Mouse (Mus musculus): ENCODE results near the gene Hacl1. TPM values are rescaled to one million over a fixed set of nuclear protein-coding genes. Genes with fewer than 3 reads are reported as not detected.

Hacl1 gene
- polyA plus RNA-seq, 1 experiment, result 20.9 TPM

DNA sequence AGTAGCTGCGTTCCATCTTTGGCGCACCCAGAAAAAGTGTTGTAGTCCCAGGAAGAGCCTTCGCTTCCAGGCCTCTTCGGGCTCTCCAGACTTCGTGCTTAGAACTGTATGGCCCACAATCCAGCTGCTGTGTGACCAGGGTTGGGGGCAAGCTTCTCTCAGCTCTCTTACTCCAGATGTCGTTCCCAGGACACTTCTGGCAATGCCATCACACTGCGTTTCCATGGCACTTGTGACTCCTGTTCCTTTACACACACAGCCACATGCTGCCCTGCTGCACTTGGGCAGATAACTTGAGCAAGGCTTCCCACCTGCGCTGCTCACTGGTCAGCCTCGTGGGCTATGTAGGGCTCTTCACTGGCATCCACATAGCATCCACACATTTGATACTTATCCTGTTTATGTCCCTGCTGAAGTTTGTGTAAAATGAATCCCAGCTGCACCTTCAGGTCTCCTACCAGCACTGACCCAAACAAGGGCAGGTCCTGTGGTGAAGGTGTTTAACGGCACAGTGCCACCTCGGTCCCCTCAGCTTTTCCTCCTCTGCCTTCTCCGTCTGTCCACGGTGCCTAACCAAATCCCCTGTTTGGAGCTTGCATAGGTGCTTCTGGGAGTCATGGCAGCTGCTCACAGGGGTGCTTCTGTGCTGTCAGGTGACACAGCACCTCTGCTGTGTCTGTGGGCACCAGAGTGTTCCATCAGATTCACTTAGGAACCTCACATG, 22.5 kb upstream of the Hacl1 start:
- no peaks in the 10 kb centered on the region for H3K9me3 ChIP-seq (replicated peaks; ENCODE audit: control insufficient read depth, insufficient read depth, low read length, poor library complexity, severe bottlenecking)
- no peaks in the 10 kb centered on the region for H3K4me1 ChIP-seq (ENCODE audit: control insufficient read depth, insufficient read depth, low read length)
- H3K9ac ChIP-seq (ENCODE audit: low read depth, poor library complexity, severe bottlenecking), result no peak overlapping the region
- TF ChIP-seq POLR2A (IDR thresholded peaks at IDR 0.05; ENCODE audit: insufficient read depth, low read length) (no peak), CTCF (IDR thresholded peaks at IDR 0.05; ENCODE audit: low read depth, low read length) (no peak), EP300 (IDR thresholded peaks at IDR 0.05; ENCODE audit: insufficient read depth, low read depth, low read length) (no peak)
- no peak overlapping the region for H3K4me3 ChIP-seq (ENCODE audit: low read depth, low read length)
- no peak overlapping the region for H3K27ac ChIP-seq (ENCODE audit: insufficient read depth, low read length)
- H3K27me3 ChIP-seq (ENCODE audit: control insufficient read depth, insufficient read depth, low read length, poor library complexity, severe bottlenecking), result no peaks in the 10 kb centered on the region
- no peaks in the 10 kb centered on the region for H3K36me3 ChIP-seq (ENCODE audit: control insufficient read depth, insufficient read depth, low read length, poor library complexity, severe bottlenecking)

DNA sequence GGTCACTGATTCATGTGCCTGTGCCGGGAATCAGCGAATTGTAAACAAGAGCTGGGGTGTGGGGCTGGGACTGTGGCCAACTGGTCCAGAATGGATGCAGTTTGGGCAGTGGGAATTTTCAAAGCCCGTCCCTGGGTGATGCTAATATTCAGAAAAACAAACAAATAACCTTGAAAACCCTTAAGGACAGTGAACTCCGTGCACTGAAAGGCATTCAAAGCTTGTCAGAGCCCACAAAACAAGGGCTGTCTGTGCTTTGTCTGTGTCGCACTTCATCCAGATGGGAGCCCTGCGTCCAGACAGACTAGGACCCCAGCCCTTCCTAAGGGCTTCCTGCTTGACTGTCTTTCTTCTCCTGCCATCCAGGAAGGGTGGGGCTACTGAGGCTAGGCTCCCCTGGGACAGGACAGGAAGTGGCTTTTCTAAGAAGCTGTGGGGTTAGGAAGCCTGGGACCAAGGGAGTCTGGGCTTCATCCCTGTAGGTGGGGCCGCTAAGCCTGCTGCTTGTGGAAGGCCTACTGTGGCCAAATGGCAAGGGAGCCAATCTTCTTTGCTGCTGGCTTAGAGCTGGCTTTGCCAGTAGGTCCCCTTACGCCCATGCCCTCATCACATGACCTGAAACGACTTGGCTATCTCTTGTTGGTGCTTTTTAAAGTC, 21.6 kb upstream of the Hacl1 start:
- Histone ChIP-seq H3K36me3 (ENCODE audit: control insufficient read depth, insufficient read depth, low read length, poor library complexity, severe bottlenecking) (no peaks in the 10 kb centered on the region), H3K9ac (ENCODE audit: low read depth, poor library complexity, severe bottlenecking) (no peak overlapping the region), H3K27ac (ENCODE audit: insufficient read depth, low read length) (peak overlapping the region; percentile 7; the same call in 1 of the 2 replicates), H3K4me1 (ENCODE audit: control insufficient read depth, insufficient read depth, low read length) (no peaks in the 10 kb centered on the region), H3K4me3 (ENCODE audit: low read depth, low read length) (peak overlapping the region; percentile 49), H3K27me3 (ENCODE audit: control insufficient read depth, insufficient read depth, low read length, poor library complexity, severe bottlenecking) (no peaks in the 10 kb centered on the region), H3K9me3 (replicated peaks; ENCODE audit: control insufficient read depth, insufficient read depth, low read length, poor library complexity, severe bottlenecking) (no peaks in the 10 kb centered on the region)
- TF ChIP-seq CTCF (IDR thresholded peaks at IDR 0.05; ENCODE audit: low read depth, low read length) (no peak), EP300 (IDR thresholded peaks at IDR 0.05; ENCODE audit: insufficient read depth, low read depth, low read length) (no peak), POLR2A (IDR thresholded peaks at IDR 0.05; ENCODE audit: insufficient read depth, low read length) (no peak)

DNA sequence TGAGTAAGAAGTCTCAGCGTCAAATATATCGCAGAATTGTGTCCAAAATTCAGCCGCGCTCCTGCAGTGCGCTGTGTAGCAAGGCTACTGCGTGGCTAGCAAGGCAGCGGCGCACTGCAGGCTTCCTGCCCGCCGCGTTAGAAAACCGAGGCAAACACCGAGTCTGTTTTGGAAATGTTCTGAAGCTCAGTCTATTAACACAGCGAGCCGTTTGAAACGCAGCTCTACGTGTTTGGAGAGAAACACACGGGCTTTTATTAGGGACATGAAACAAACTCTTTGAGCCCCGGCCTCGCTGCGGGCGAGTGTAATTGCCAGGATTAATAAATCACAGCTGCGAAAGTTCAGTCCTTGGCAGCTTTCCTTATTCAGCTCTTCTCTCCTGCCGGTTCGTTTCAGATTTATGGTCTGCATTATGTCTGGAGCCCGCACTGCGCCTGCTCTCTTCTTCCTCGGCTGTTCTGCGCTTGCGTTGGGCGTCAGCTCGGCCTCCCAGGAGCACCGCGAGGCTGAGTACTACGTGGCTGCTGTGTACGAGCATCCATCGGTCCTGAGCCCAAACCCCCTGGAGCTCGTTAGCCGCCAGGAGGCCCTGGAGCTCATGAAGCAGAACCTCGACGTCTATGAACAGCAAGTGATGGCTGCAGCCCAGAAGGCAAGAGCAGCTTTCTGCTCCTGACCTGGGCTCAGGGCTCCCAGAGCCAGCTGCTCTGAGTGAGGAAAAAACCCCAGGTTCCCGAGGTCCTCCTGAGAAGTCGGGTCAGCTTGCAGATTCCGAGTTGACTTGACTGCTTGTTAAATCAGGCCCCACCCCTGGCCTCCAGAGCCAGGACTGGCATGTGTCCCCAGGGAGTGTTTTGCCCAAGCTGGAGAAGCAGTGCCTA, 20.8 kb upstream of the Hacl1 start:
- H3K9ac ChIP-seq (ENCODE audit: low read depth, poor library complexity, severe bottlenecking), result peak overlapping the region; percentile 52
- H3K4me3 ChIP-seq (ENCODE audit: low read depth, low read length), result peak overlapping the region; percentile 49
- no peaks in the 10 kb centered on the region for H3K27me3 ChIP-seq (ENCODE audit: control insufficient read depth, insufficient read depth, low read length, poor library complexity, severe bottlenecking)
- H3K27ac ChIP-seq (ENCODE audit: insufficient read depth, low read length), result no peak overlapping the region
- no peak for TF ChIP-seq EP300 (IDR thresholded peaks at IDR 0.05; ENCODE audit: insufficient read depth, low read depth, low read length)
- no peak for TF ChIP-seq POLR2A (IDR thresholded peaks at IDR 0.05; ENCODE audit: insufficient read depth, low read length)
- TF ChIP-seq CTCF (IDR thresholded peaks at IDR 0.05; ENCODE audit: low read depth, low read length), result no peak
- no peaks in the 10 kb centered on the region for H3K36me3 ChIP-seq (ENCODE audit: control insufficient read depth, insufficient read depth, low read length, poor library complexity, severe bottlenecking)
- no peaks in the 10 kb centered on the region for H3K4me1 ChIP-seq (ENCODE audit: control insufficient read depth, insufficient read depth, low read length)
- no peaks in the 10 kb centered on the region for H3K9me3 ChIP-seq (replicated peaks; ENCODE audit: control insufficient read depth, insufficient read depth, low read length, poor library complexity, severe bottlenecking)

DNA sequence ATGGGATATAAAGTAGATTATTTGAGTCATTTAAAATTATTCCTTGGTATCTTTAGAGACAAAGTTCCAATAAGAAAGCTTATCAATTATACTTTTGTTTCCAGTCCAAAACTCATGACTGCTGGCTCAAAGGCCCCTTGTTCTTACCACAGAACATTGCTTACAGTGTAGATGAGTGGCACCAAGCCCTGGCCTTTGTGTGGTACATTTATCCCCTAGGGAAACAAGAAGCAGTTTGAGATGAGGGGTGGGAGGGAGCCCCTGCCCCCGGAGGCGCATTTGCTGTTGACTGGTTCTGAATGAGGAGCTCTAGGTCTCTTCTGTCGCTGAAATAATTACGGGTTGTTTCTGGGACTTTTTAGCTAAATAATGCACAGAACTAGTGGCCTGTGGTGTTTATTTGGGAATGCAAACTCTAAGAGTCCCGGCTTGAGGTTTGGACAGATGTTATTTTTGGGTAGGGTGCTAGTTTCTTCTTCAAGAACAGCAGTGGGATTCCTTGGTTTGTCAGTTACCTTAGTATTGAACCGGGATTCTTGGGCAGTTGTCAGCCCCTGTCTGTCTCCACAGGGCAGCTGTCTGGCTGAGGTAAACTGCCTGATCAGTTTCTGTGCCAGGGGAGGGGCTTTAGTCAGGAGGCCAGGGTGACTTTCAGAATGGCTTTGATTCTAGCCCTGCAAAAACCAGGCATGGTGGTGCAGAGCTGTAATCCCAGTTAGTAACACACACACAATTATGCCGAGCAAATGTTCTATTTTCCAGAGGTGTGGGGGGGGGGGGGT, 19.4 kb upstream of the Hacl1 start:
- no peaks in the 10 kb centered on the region for H3K4me1 ChIP-seq (ENCODE audit: control insufficient read depth, insufficient read depth, low read length)
- H3K9ac ChIP-seq (ENCODE audit: low read depth, poor library complexity, severe bottlenecking), result no peak overlapping the region
- no peaks in the 10 kb centered on the region for H3K9me3 ChIP-seq (replicated peaks; ENCODE audit: control insufficient read depth, insufficient read depth, low read length, poor library complexity, severe bottlenecking)
- no peak for TF ChIP-seq EP300 (IDR thresholded peaks at IDR 0.05; ENCODE audit: insufficient read depth, low read depth, low read length)
- TF ChIP-seq POLR2A (IDR thresholded peaks at IDR 0.05; ENCODE audit: insufficient read depth, low read length), result no peak
- no peak for TF ChIP-seq CTCF (IDR thresholded peaks at IDR 0.05; ENCODE audit: low read depth, low read length)
- H3K4me3 ChIP-seq (ENCODE audit: low read depth, low read length), result no peak overlapping the region
- H3K27ac ChIP-seq (ENCODE audit: insufficient read depth, low read length), result no peak overlapping the region
- no peaks in the 10 kb centered on the region for H3K27me3 ChIP-seq (ENCODE audit: control insufficient read depth, insufficient read depth, low read length, poor library complexity, severe bottlenecking)
- H3K36me3 ChIP-seq (ENCODE audit: control insufficient read depth, insufficient read depth, low read length, poor library complexity, severe bottlenecking), result no peaks in the 10 kb centered on the region

- no peak overlapping the region for H3K4me3 ChIP-seq (ENCODE audit: low read depth, low read length)
- no peak overlapping the region for H3K27ac ChIP-seq (ENCODE audit: insufficient read depth, low read length)
- no peaks in the 10 kb centered on the region for H3K4me1 ChIP-seq (ENCODE audit: control insufficient read depth, insufficient read depth, low read length)
- H3K27me3 ChIP-seq (ENCODE audit: control insufficient read depth, insufficient read depth, low read length, poor library complexity, severe bottlenecking), result no peaks in the 10 kb centered on the region
- H3K36me3 ChIP-seq (ENCODE audit: control insufficient read depth, insufficient read depth, low read length, poor library complexity, severe bottlenecking), result no peaks in the 10 kb centered on the region
- H3K9ac ChIP-seq (ENCODE audit: low read depth, poor library complexity, severe bottlenecking), result no peak overlapping the region
- TF ChIP-seq POLR2A (IDR thresholded peaks at IDR 0.05; ENCODE audit: insufficient read depth, low read length) (no peak), EP300 (IDR thresholded peaks at IDR 0.05; ENCODE audit: insufficient read depth, low read depth, low read length) (no peak), CTCF (IDR thresholded peaks at IDR 0.05; ENCODE audit: low read depth, low read length) (no peak)
- H3K9me3 ChIP-seq (replicated peaks; ENCODE audit: control insufficient read depth, insufficient read depth, low read length, poor library complexity, severe bottlenecking), result no peaks in the 10 kb centered on the region
These were observed 18.6 kb upstream of the Hacl1 start for GRCm38 (mm10) chr14:31659501-31660181.

Measured in ES-Bruce4 (cell line).